Mouse (Mus musculus) urinary bladder, postnatal 0 days (tissue): ENCODE measurements around the gene Tcam1. TPM values are rescaled to one million over a fixed set of nuclear protein-coding genes. Genes with fewer than 3 reads are reported as not detected.

ENCODE experiments used
- polyA plus RNA-seq: library from polyadenylated mRNA; unstranded; fragments of >200 nt; fragmentation: Nextera tagmentation; extraction: Ambion mirVana; gene quantifications from 2 replicates; pipeline ENCODE4 v1.2.1, GENCODE M21; 2015

The Tcam1 gene
- 0.06 TPM in 1 of 2 replicates, not detected in the other for polyA plus RNA-seq

GRCm38 (mm10) chr11:106276454-106276853 lies at the start of gene Tcam1:
Gene Tcam1, plus strand, starts transcription at chr11:106276672.

DNA sequence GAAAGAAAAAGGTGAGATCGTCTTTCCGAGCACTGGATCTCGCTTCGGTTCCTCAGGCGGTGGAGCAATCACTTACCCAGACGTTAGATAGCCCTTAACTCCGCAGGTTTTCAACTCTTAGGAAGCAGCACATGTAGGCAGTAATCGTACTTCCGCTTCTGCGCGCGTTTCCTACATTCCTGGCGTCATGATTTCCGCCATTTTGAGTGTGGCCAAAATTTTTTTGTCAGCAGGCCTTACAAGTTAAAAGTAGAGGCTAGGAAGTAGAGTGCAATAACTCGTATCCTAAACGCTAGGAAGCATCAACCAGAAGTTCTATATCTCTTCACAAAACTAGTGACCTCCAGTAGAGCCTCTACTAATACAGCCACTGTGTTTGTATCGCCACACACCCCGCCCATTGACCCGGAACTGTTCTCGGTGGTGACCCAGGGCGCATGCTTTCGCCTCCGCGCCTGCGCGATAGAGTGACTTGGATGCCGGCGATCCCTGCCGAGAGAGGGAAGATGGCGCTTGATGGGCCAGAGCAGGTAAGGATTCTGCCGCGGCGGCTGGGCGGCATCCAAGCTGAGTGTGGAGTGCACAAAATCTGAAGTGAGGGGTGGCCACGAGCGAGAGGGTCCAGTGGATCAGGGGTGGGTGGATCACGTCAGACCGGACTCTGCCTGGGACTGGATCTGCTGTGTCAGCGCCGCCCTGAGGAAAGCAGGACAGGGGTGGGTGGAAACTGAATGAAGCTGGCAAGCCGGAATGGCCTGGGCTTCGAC lies 20.6 kb upstream of the Tcam1 start, which contains the start of the genes Ftsj3 and Psmc5:
TSS of gene Ftsj3 (minus strand) at position 395 of the 767 bp plus-strand sequence.
TSS of gene Psmc5 (plus strand) at position 470 of the 767 bp plus-strand sequence.

GRCm38 (mm10) chr11:106272644-106273310 lies 3.7 kb upstream of the Tcam1 start, which contains the start of gene Smarcd2:
Gene Smarcd2, minus strand, starts transcription at chr11:106272972.

DNA sequence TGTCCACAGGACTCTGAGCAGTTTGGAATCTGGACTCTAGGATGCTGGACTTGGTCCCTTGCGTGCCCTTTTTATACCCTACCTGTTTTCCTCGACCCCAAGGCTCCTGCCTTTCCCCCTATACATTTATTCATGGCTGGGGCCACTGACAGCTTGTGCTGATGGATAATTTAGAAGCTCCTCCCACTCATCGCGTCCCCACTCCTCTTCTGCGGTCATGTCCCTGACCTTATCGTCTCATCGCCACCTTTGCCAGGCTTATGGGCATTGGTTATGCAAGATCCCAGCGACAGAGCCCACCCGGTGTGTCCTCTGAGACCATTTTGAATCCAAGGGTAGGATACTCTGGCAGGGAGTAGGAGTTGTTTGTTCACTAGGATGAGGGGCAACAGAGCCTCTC lies 25.3 kb downstream of the Tcam1 start, which contains the start of gene Gh:
TSS of gene Gh (minus strand) at position 101 of the 400 bp plus-strand sequence.

DNA sequence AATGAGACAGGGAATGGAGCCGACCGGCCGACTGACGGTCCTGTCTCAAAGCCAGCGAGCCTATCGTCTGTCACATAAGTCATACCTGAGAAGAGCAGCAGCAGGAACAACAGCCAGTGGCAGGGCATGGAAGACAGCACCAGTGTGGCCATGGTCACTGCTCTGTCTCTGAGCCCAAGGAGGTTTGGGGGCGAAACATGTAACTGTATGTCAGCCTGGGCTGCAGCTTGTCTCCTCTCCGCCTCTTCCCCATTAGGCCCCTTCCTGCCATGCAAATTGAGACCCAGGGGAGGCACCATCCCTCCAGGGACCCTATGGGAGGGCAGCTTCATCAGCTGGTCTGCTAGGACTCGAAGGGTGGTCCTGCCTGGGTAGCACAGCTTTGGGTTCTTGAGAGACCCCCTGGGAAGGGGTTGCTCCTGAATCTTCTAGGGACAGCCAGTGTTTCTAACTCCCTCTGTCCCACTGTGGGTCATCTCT lies 37.9 kb downstream of the Tcam1 start, which contains the start of gene Cd79b:
TSS of gene Cd79b (minus strand) at position 430 of the 480 bp plus-strand sequence.

Other genes with a start within 250 kb of the Tcam1 start
- gene Dcaf7, start 239.8 kb upstream of the Tcam1 start, polyA plus RNA-seq = 21.1 and 23.4 TPM in 2 replicates
- gene Taco1, start 210.6 kb upstream of the Tcam1 start, polyA plus RNA-seq = 5.8 TPM in 2 replicates
- gene Map3k3, start 192.1 kb upstream of the Tcam1 start, polyA plus RNA-seq = 12.8 and 14.9 TPM in 2 replicates
- not detected in 2 replicates for gene Gm10840, start 115.8 kb upstream of the Tcam1 start, polyA plus RNA-seq
- gene Limd2, start 115.8 kb upstream of the Tcam1 start, polyA plus RNA-seq = 30.1 and 32.3 TPM in 2 replicates
- 11.3 and 13.3 TPM in 2 replicates for gene Strada, start 74.5 kb upstream of the Tcam1 start, polyA plus RNA-seq
- gene Ccdc47, start 60.3 kb upstream of the Tcam1 start, polyA plus RNA-seq = 51.0 and 54.6 TPM in 2 replicates
- 30.4 and 34.3 TPM in 2 replicates for gene Ddx42, start 59.7 kb upstream of the Tcam1 start, polyA plus RNA-seq
- 27.5 and 29.8 TPM in 2 replicates for gene Ftsj3, start 20.6 kb upstream of the Tcam1 start, polyA plus RNA-seq
- gene Psmc5, start 20.5 kb upstream of the Tcam1 start, polyA plus RNA-seq = 177 and 179 TPM in 2 replicates
- 31.7 and 32.2 TPM in 2 replicates for gene Smarcd2, start 3.7 kb upstream of the Tcam1 start, polyA plus RNA-seq
- not detected in 2 replicates for gene Gh, start 25.2 kb downstream of the Tcam1 start, polyA plus RNA-seq
- 1.1 and 1.5 TPM in 2 replicates for gene Cd79b, start 38.1 kb downstream of the Tcam1 start, polyA plus RNA-seq
- not detected in 2 replicates for gene Scn4a, start 76.6 kb downstream of the Tcam1 start, polyA plus RNA-seq
- not detected in 2 replicates for gene Prr29, start 88.8 kb downstream of the Tcam1 start, polyA plus RNA-seq
- 15.2 and 25.4 TPM in 2 replicates for gene Icam2, start 111.4 kb downstream of the Tcam1 start, polyA plus RNA-seq
- gene Ern1, start 211.2 kb downstream of the Tcam1 start, polyA plus RNA-seq = 3.4 TPM in 2 replicates